Mouse (Mus musculus) gastrocnemius, postnatal 36 days (tissue): ENCODE measurements around the gene Man1c1. TPM values are rescaled to one million over a fixed set of nuclear protein-coding genes. Genes with fewer than 3 reads are reported as not detected.

Experiments
- DNase-seq, 2 experiments: peaks; one replicate each; pipeline ENCODE4 v3.0.0; 2022
- intact Hi-C: fragments of 180-260 bp; cut with DNase I; formaldehyde crosslinking; loops from one replicate; pipeline ENCODE4 v1.15.1; 2025
- total RNA-seq, 2 experiments: library from RNA; stranded (reverse); gene quantifications; 2 replicates each; pipeline ENCODE4 v1.2.3; 2021

Man1c1 gene
- total RNA-seq, 2 experiments from 2014 or later = 3.1 to 3.8 TPM

DNA sequence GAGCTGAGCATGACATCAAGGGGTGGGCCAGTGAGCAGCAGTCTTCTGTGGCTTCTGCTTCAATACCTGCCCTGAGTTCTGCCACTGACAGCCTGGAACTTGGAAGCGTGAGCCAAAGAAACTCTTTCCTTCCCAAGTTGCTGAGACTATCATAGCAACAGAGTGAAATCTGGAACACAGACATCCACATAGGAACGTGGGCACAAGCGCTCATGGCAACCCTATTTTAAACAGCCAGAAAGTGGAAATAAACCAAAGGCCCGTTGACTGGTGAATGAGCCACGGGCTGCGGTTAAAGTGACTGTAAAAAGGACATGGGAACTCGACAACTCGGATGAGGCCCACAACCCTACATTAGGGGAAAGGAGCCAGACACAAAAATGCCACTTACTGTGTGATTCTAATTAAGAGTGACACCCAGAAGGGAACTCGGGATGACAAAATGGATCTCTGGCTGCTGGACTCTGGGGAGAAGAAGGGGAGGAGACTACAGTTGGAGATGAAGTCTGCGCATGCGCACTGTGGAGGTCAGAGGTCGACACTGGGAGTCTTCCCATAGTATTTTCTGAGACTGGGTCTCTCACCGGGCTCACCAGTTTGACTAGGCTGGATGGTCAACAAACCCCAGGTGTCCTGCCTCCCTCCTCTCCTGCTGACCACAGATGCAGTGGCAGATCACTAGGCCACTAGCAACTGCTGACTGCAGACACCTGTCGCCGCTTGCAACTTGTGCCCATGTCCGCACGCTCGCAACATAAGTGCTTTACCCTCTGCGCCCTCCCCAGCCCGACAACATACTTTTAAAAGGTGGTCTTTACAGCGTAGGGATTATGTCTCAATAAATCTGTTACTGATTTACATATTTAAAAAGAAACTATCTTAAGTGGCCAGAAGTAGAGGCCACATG, 58.8 kb downstream of the Man1c1 start:
- intact Hi-C loops = loop anchor here (5.0 kb wide), 1 partner anchor 43 kb away; no protein-coding TSS in a partner anchor
- no peak for DNase-seq

- intact Hi-C loops = no loop called here
- DNase-seq = no peak
Measured at GRCm38 (mm10) chr4:134644410-134644809, 59.7 kb downstream of the Man1c1 start.

- DNase-seq = no peak
- intact Hi-C loops = no loop called here
Measured at GRCm38 (mm10) chr4:134641711-134642516, 62.2 kb downstream of the Man1c1 start.

- intact Hi-C loops = no loop called here
- no peak for DNase-seq
Measured at GRCm38 (mm10) chr4:134639325-134639724, 64.8 kb downstream of the Man1c1 start.

- intact Hi-C loops = no loop called here
- DNase-seq = no peak
Measured at GRCm38 (mm10) chr4:134638111-134638550, 66.0 kb downstream of the Man1c1 start.

DNA sequence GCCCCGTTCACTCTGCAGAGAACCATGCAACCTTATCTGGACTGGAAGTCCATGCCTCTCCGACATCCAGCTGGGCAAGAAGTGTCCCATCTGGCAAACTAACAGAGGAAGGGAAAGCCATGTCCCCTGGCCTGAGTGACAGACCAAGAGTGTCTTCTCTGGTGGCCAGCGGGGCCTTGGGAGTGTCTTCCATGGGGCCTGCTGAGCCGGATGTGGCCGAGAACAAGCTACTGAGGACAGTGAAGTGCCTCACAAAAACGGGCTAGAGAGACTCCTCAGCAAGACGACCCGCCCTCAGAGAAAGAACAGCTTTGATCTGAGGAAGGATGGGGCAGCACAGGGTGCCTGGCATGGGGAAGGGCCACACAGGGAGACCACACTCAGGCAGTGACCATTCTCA, 67.7 kb downstream of the Man1c1 start:
- intact Hi-C loops = no loop called here
- DNase-seq = no peak

- no peak for DNase-seq
- intact Hi-C loops = no loop called here
Measured at GRCm38 (mm10) chr4:134634001-134634400, 70.1 kb downstream of the Man1c1 start.

DNA sequence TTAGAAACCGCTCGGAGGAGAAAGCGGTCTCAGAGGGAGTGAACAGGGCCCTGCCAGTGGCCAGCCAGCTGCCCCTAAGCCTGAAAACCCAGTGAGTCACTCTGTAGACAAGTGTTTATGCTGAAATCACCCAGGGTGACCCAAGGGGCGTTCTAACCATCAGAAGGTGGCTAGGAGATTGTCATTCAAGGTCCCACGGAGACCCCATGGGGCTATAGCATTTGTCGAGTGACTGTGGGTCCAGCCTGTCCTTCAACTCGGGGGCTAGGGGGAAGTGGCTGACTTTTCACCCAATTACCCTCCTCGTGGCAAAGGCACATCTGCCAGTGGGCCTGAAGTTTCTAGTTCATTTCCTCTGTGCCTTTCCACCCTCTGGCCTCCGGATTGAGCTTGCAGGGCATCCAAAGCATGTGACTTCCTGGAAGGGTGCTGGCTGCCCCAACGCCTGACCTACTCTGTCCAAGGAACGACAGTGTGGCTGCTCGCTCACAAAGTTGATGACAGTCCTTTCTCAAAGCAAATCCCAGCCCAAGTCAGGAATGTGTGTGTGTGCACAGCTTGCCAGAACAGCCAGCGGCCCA, 71.9 kb downstream of the Man1c1 start:
- intact Hi-C loops = no loop called here
- DNase-seq = peak; percentile 64 to 68

DNA sequence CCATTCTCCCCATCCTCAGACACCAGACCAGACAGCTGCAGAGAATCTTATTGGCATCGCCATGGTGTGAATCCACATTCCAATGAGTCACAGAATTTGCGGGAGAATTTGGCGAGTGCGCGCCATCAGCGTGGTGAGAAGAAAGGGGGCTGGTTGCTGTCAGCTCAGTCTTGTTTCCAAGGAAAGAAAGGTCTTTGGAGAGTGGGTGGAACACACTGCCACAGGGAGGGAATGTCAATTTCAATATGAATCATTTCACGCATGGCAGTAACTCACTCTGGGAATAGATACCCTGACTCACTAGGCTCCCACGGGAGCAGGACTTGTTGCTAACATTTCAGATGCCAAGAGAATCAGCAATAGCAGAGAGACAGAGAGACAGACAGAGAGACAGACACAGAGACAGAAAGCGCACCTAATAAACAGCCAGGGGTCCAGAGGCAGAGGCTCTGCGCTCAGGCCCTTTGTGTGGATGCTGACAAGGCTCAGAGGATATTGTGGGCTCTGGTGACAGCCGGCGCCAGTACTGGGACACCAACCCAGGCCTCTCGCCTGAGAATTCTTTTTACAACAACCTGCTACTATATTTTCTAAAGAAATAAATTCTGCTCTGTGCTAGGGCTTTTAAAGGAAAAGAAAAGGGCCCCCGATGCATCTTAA, 72.5 kb downstream of the Man1c1 start:
- no peak for DNase-seq
- intact Hi-C loops = no loop called here

DNA sequence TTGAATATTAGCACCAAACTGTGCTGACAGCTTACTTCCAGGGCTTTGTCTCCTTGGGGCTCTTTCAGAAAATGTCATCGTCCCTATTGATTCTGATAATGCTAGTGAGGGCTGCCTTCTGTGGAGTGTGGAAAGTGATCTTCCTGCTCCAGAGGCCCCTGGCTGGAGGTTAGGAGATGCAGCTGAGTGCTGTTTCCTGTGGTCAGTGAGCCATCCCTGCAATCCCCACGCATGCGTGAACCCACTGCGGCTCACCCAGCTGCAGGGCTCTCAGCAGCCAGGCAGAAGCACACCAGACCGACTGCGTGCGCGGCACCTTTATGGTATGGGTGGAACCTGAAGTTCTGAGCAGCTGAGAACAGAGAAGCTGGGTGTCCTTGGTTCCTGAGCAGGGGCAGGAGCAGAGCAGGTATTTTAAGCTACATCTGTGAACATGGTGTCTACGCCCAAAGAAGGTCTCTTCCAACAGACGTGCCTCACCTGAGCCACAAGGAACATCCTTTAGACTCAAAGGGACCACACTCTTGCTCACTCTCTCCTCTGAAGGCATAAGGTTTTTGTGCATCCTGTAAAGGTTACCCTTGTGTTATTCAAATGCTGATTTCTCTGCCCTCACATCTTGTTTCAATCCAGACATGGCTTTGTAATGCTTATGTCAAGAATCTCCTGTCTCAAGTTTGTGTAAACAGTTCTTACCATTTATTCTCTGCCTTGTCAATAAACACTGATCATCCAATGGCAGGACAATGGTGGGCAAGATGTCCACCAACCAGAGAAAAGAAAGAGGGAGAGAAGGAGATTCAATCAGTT, 75.3 kb downstream of the Man1c1 start:
- intact Hi-C loops = no loop called here
- DNase-seq = no peak

GRCm38 (mm10) chr4:134628058-134628457, 76.0 kb downstream of the Man1c1 start:
- intact Hi-C loops = no loop called here
- no peak for DNase-seq

DNA sequence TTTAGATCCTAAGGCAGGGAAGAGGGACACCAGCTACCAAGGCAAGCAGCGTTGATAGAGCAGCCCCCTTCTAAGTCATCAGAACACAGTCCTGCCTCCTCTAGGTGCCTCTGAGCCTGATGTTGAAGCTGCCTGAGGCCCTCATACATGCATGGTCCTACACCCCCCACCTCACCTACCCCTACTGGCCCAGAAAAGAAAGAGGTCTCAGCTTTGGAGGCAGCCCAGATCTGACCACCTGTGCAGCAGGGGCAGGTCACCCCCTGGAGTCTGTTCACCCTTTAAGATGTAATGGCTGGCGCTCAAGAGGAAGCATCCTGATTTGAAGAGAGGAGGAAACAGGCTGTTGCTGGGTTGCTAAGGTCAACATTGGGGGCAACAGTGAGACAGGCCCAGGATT, 77.2 kb downstream of the Man1c1 start:
- intact Hi-C loops = no loop called here
- no peak for DNase-seq

DNA sequence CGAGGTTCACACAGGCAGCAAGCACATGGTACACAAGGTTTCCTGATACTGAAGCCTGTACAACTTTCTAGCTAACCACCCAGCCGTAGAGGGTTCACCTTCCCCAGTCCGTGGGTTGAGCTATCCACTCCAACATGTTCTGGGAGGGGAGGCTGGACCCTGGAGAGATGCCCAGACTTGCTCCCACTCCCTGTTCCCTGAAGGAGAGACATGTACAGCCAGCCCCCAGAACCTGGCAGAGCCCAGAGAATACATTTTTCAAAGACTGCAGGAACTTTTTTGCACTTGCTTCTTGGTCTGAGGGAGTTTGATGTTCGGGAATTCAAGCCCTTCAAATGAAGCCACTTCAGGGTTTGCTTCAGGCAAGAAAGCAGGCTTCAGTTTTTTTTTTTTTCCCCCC, 77.7 kb downstream of the Man1c1 start:
- DNase-seq = no peak
- intact Hi-C loops = no loop called here

DNA sequence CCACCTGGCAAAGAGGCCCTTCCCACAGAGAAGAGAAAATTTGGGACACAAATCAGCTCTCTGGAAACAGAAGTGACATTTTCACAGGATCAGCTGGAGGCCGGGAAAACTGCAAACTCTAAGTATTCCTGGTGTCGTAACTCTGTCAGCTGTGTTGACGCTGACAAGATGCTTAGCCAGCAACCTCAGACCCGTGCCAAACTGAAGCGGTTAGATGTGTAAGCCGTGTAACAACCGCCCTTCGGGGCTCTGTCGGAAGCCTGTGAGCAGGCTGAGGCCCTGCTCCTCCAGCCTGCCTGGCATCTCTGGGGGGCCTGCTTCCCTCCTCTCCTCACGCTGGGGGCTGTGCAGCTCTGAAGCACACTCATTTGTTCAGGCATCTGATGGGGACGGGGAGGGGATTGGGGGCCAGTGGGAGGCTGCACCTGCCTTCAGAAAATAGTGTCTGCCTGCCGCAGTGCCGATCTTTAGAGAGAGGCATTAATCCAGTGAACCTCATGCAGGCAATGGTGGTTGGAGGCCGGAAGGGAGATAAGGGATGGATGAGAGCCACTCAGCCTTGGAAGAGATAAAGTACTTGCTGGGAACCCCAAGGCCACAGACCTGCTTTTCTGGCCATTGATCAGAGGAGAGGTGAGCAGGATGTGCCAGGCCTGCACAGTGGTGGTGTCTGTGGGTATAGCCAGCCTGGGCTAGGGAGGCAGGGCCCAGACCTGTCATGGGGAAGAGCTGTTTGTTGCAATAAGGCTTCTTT, 79.8 kb downstream of the Man1c1 start:
- peak; percentile 59 to 69 for DNase-seq
- intact Hi-C loops = no loop called here

GRCm38 (mm10) chr4:134621695-134622094, 82.4 kb downstream of the Man1c1 start:
- intact Hi-C loops = no loop called here
- DNase-seq = no peak

- no peak for DNase-seq
- intact Hi-C loops = no loop called here
Measured at GRCm38 (mm10) chr4:134620246-134620645, 83.8 kb downstream of the Man1c1 start.

- DNase-seq = no peak
- intact Hi-C loops = no loop called here
Measured at GRCm38 (mm10) chr4:134619489-134619870, 84.6 kb downstream of the Man1c1 start.

DNA sequence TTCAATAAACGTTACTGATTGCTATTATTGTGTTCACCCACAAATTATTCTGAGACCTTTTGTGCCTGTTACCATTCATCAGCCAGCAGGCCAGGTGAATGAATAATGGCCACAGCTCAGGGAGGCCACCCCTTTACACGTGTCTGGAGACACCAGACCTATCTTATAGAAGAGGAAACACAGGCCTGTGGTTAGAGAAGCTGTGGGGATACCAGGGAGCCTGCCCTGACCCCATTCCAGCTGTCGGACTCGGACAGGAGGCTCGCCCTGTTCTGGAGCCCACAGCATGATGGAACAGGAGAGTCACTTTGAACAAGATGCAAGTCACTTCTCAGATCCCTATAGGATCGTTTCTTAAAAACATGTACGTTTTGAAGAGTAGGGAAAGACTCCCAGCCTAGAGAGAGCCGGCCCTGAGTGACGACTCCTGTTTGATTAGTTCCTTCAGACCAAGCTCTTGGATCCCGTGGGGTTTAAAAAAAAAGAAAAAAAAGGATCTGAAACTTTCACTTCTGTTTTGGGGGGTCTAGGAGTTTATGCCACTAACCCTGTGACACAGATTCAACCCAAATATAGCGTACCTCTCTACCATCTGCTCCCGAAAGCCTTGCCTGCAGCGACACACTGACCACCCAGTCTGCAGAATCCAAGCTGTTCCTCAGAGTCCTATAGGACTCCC, 85.1 kb downstream of the Man1c1 start:
- DNase-seq = no peak
- intact Hi-C loops = no loop called here

GRCm38 (mm10) chr4:134617779-134618178, 86.3 kb downstream of the Man1c1 start:
- no peak for DNase-seq
- intact Hi-C loops = no loop called here
